Mouse (Mus musculus) MEL (cell line): ENCODE data around the gene Slc44a3.

Experiments used
- CTCF ChIP-seq, 3 experiments: IDR thresholded peaks in 2 of 3; conservative IDR thresholded peaks in 1 of 3; 2 replicates each; pipeline ENCODE4 v1.5.1; 2011 to 2012; ENCODE audit warnings: low read length in 3 of 3, low read depth in 2 of 3, mild to moderate bottlenecking in 2 of 3, improper control_type of control experiment in 1 of 3, inconsistent platforms in 1 of 3, mixed read lengths in 1 of 3, moderate library complexity in 1 of 3; ENCODE audit not compliant: control insufficient read depth in 1 of 3, insufficient read depth in 1 of 3, poor library complexity in 1 of 3, severe bottlenecking in 1 of 3
- ELF1 ChIP-seq: IDR thresholded peaks from 2 replicates; pipeline ENCODE4 v1.6.1; 2014; ENCODE audit warnings: low read depth, mild to moderate bottlenecking, inconsistent platforms, low read length, improper control_type of control experiment, moderate library complexity
- ETS1 ChIP-seq: IDR thresholded peaks from 2 replicates; pipeline ENCODE4 v1.6.1; 2012; ENCODE audit warnings: low read depth, mild to moderate bottlenecking, inconsistent platforms, low read length, improper control_type of control experiment, moderate library complexity
- GABPA ChIP-seq: IDR thresholded peaks from 2 replicates; pipeline ENCODE4 v1.6.1; 2012; ENCODE audit warnings: low read depth, mild to moderate bottlenecking, inconsistent platforms, low read length, improper control_type of control experiment, moderate library complexity
- GATA1 ChIP-seq: IDR thresholded peaks from 2 replicates; pipeline ENCODE4 v1.6.1; 2011; ENCODE audit warnings: low read depth, low read length, improper control_type of control experiment
- MYC ChIP-seq: IDR thresholded peaks from 2 replicates; pipeline ENCODE4 v1.6.1; 2011; ENCODE audit warnings: low read depth, mild to moderate bottlenecking, low read length, improper control_type of control experiment, moderate library complexity
- NELFE ChIP-seq: IDR thresholded peaks from 2 replicates; pipeline ENCODE4 v1.6.1; 2011; ENCODE audit warnings: low read depth, low read length, improper control_type of control experiment
- POLR2A ChIP-seq, 2 experiments: IDR thresholded peaks; 2 replicates each; pipeline ENCODE4 v1.6.1; 2011 to 2012; ENCODE audit warnings: low read length in 2 of 2, mild to moderate bottlenecking in 2 of 2, control low read depth in 1 of 2, improper control_type of control experiment in 1 of 2, low read depth in 1 of 2, moderate library complexity in 1 of 2; ENCODE audit not compliant: control insufficient read depth in 1 of 2, insufficient read depth in 1 of 2, poor library complexity in 1 of 2
- SIN3A ChIP-seq: IDR thresholded peaks from 2 replicates; pipeline ENCODE4 v1.6.1; 2012; ENCODE audit warnings: low read length, improper control_type of control experiment, inconsistent platforms
- TBP ChIP-seq: IDR thresholded peaks from 2 replicates; pipeline ENCODE4 v1.8.0; 2011; ENCODE audit warnings: low read depth, low read length, improper control_type of control experiment
- TCF12 ChIP-seq: IDR thresholded peaks from 2 replicates; pipeline ENCODE4 v1.6.1; 2014; ENCODE audit warnings: low read depth, mild to moderate bottlenecking, inconsistent platforms, low read length, improper control_type of control experiment, moderate library complexity
- UBTF ChIP-seq: IDR thresholded peaks from 2 replicates; pipeline ENCODE4 v1.6.1; 2012; ENCODE audit warnings: low read depth, mild to moderate bottlenecking, inconsistent platforms, low read length, improper control_type of control experiment, moderate library complexity, borderline replicate concordance; ENCODE audit not compliant: insufficient read depth
- ZC3H11A ChIP-seq: IDR thresholded peaks from 2 replicates; pipeline ENCODE4 v1.6.1; 2012; ENCODE audit warnings: low read depth, mild to moderate bottlenecking, inconsistent platforms, low read length, improper control_type of control experiment
- ZNF384 ChIP-seq: IDR thresholded peaks from 2 replicates; pipeline ENCODE4 v1.6.1; 2012; ENCODE audit warnings: low read depth, mild to moderate bottlenecking, inconsistent platforms, low read length, improper control_type of control experiment

DNA sequence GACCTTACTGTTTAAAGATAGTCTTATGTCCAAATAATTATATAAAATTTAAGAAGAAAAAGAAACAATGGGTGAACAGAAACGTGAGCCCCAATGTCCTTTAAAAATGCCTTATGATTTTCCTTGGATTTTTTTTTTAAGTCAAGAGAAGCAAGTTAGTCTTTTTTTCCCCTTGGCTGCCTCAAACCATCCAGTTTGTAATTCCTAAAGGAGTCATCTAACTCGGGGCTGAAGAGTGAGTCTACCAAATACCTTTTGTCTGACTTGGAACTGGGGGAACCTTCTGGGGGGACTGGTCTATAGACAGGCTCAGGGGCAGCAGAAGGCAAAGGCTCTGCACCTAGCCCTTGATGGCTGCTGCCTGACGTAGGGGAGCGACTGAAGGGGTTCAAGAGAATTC lies 42.2 kb upstream of the Slc44a3 start:
- TF ChIP-seq ELF1 (no peak), SIN3A (no peak), POLR2A (IDR thresholded peaks at IDR 0.05; ENCODE audit: control insufficient read depth in 1 of 2, insufficient read depth in 1 of 2, low read depth in 1 of 2, low read length in 2 of 2, poor library complexity in 1 of 2) (no peak), UBTF (no peak), GATA1 (no peak), ZC3H11A (no peak), TCF12 (no peak), MYC (no peak), GABPA (no peak), CTCF (IDR thresholded peaks at IDR 0.05 in 2 of 3, conservative IDR thresholded peaks at IDR 0.05 in 1 of 3; ENCODE audit: control insufficient read depth in 1 of 3, insufficient read depth in 1 of 3, low read depth in 2 of 3, low read length in 3 of 3, poor library complexity in 1 of 3, severe bottlenecking in 1 of 3) (no peak), TBP (no peak), ETS1 (no peak), NELFE (no peak), ZNF384 (no peak)
